ENCODE assay signal across 20 mouse cellular contexts in the genomic region with DNA sequence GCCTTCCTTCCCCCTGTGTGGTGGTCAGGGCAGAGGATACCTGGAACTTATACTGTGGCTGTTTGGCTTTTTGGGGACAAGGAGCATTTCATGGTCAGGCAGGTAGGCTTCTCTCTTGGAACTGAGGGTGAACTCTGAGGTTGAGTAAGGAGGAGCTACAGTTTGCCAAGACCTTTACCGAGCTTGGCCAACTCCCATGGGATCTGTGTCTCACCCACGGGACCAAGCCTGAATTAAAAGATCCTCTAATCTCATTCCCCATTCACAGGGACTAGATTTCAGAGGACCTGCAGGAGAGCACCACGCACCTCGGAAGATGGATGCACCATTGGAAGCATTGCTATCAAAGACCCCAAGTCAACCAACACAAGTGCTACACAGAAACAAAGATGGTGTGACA.
A peak's percentile ranks its signal among the peaks of the same experiment; 100 is the strongest.
DNase-seq lines count a peak whose midpoint lies in the region; TF ChIP-seq lines count a peak whose summit lies in the region.
"Had no signal": no experiment of that assay in that cellular context is flagged by ENCODE, and none has a peak within 500 bp of the region (broad histone marks: within the 10 kb centered on the region; RNA-seq: fewer than 3 reads in every experiment).

No protein-coding gene starts in this region.

- peaks cover 15% of the 10 kb centered on the region for H3K4me1 ChIP-seq in embryonic facial prominence, embryonic 10.5 days
- no peaks in the 10 kb centered on the region for H3K4me1 ChIP-seq in lung, adult 2 months (ENCODE audit: control insufficient read depth, insufficient read depth, low read length)

- no peak for TF ChIP-seq POLR2A in lung, adult 2 months (IDR thresholded peaks at IDR 0.05; ENCODE audit: borderline replicate concordance, extremely low read depth, low read depth, low read length)

- intact Hi-C loops in heart, postnatal 10 days (cut with DNase I), result no loop called here

- H3K4me3 ChIP-seq in embryonic facial prominence, embryonic 10.5 days, result no peak overlapping the region
- no peak overlapping the region for H3K4me3 ChIP-seq in lung, adult 2 months (replicated peaks; ENCODE audit: extremely low read depth, low read depth, low read length)

- no peaks in the 10 kb centered on the region for H3K36me3 ChIP-seq in embryonic facial prominence, embryonic 10.5 days (replicated peaks)
- H3K36me3 ChIP-seq: G1E had no signal

- no peaks in the 10 kb centered on the region for H3K27me3 ChIP-seq in embryonic facial prominence, embryonic 10.5 days (replicated peaks; ENCODE audit: low read depth, poor library complexity, severe bottlenecking)
- H3K27me3 ChIP-seq: CH12.LX had no signal

- no peak for TF ChIP-seq CTCF in lung, adult 2 months (IDR thresholded peaks at IDR 0.05; ENCODE audit: insufficient read depth, low read length)

- no peaks in the 10 kb centered on the region for H3K9me3 ChIP-seq in embryonic facial prominence, embryonic 10.5 days
- H3K9me3 ChIP-seq: G1E had no signal

- 0 out of 2 replicates have a peak overlapping the region, but pooled peaks have one; percentile 6 for H3K27ac ChIP-seq in embryonic facial prominence, embryonic 10.5 days (replicated peaks)

- WGBS in embryonic facial prominence, embryonic 10.5 days, result 90% methylated on average over 4 of the region's 4 CpGs
- 90% methylated on average over 4 of the region's 4 CpGs for WGBS in lung, adult 2 months

- DNase-seq in adrenal gland, postnatal 10 days, result peak; percentile 52
- DNase-seq in adrenal gland, adult 2 months, result no peak
- DNase-seq in adrenal gland, postnatal 14 days, result peak; percentile 57
- no peak for DNase-seq in adrenal gland, adult 18-20 months (ENCODE audit: low spot score in 2 of 2)
- peak; percentile 49 for DNase-seq in heart, adult 11 months
- DNase-seq in heart, postnatal 10 days, result no peak
- no peak for DNase-seq in embryonic facial prominence, embryonic 10.5 days (ENCODE audit: low spot score)
- DNase-seq in lung, adult 2 months, result no peak
- DNase-seq: adrenal gland, adult 8-10 months; adrenal gland, postnatal 25 days; adrenal gland, postnatal 36 days; B cell, adult 2 months; cerebellum, adult 11 months; cerebellum, adult 11-12 months; cerebellum, adult 18-20 months; cerebellum, adult 2 months; cerebellum, adult 8-10 months; cerebellum, adult 9-10 months had no signal

Comparison
In these comparisons a context has a peak if more than half of its experiments do, and no peak if none do; other contexts are left out.
1. DNase-seq: peak in adrenal gland, postnatal 10 days (single experiment), adrenal gland, postnatal 14 days (single experiment) and heart, adult 11 months (single experiment); none in adrenal gland, adult 2 months (single experiment), adrenal gland, adult 18-20 months (0 of 2), heart, postnatal 10 days (0 of 2), embryonic facial prominence, embryonic 10.5 days (single experiment) and lung, adult 2 months (single experiment).